Mouse (Mus musculus) ES-Bruce4 (cell line): Measurements from ENCODE around the gene Daxx.

Source experiments
- CTCF ChIP-seq: IDR thresholded peaks from one replicate; pipeline ENCODE4 v1.8.1; 2011; ENCODE audit warnings: low read depth, low read length
- EP300 ChIP-seq: IDR thresholded peaks from 2 replicates; pipeline ENCODE4 v1.6.1; 2011; ENCODE audit warnings: low read depth, low read length; ENCODE audit not compliant: insufficient read depth
- POLR2A ChIP-seq: IDR thresholded peaks from one replicate; pipeline ENCODE4 v1.8.1; 2011; ENCODE audit warnings: low read length; ENCODE audit not compliant: insufficient read depth

DNA sequence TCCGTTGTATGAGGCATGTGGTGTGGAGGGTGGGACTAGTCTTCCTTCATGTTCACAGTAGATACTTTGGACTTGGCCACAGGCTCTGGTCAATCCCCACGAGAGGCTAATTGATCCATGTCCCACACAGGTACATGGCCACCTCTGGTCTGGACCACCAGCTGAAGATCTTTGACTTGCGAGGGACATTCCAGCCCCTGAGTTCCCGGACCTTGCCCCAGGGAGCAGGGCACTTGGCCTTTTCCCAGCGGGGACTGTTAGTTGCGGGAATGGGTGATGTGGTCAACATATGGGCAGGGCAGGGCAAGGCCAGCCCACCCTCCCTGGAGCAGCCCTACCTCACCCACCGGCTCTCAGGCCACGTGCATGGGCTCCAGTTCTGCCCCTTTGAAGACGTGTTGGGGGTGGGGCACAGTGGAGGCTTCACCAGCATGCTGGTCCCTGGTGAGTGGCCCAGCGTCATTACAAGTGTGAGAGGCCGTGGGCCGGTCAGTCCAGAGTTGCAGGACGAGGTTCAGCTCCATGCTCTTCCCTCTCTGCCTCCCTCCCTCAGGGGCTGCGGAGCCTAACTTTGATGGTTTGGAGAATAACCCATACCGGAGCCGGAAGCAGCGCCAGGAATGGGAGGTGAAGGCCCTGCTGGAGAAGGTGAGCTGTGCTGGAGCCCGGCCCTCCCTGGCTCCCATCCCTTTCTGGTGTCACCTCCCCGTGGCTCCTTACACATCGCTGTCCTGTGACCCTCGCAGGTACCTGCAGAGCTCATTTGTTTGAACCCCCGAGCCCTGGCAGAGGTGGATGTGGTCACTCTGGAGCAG lies 39.1 kb downstream of the Daxx start:
- TF ChIP-seq CTCF (no peak), POLR2A (no peak), EP300 (no peak)
